Mouse (Mus musculus): ENCODE measurements at regions not wholly inside any gene's neighbourhood (a gene's known extent, or its start where the extent isn't known, plus 50 kb on each side); places are given as distances from the start of the nearest gene placed in this dataset.

DNA sequence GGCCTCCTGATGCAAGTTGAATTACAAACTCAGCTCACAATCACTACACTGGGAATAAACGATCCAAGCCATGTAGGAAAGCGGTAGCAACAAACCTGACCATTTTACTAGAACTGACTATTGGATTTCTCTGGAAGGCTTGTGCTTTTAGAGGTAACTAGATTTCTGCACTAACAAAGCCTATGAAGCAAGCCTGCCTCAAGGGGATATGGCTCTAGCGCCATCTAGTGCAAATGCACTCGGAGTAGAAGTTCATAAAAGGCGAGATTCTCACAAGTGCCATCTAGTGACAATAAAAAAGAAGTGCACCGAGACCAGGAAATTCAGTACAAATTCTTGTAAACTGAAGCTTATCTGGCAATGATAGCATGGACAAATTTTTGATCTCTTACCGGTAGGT lies 364.9 kb upstream of the Fmr1 start:
- Histone ChIP-seq H3K4me3 (ENCODE audit: insufficient read depth, low read depth, low read length) (no peak overlapping the region), H3K4me1 (ENCODE audit: control insufficient read depth, insufficient read depth, low read length) (no peaks in the 10 kb centered on the region), H3K36me3 (ENCODE audit: control insufficient read depth, insufficient read depth, low read length) (no peaks in the 10 kb centered on the region), H3K27ac (ENCODE audit: insufficient read depth, low read depth, low read length) (no peak overlapping the region), H3K27me3 (replicated peaks; ENCODE audit: control insufficient read depth, insufficient read depth, low read length) (no peaks in the 10 kb centered on the region)
- WGBS: 15% methylated on average over 7 of the region's 7 CpGs
- DNase-seq: peak; percentile 74
- TF ChIP-seq POLR2A (IDR thresholded peaks at IDR 0.05; ENCODE audit: low read depth, low read length): no peak
- peak; percentile 70 for TF ChIP-seq CTCF (conservative IDR thresholded peaks at IDR 0.05; ENCODE audit: insufficient read depth, insufficient read length, low read depth, low read length)

Data from kidney, adult 2 months (tissue).